8 mouse cellular contexts compared by ENCODE assay signal in genomic region chr15:103013238-103013984, GRCm38 (mm10). TPM values are rescaled to one million over a fixed set of nuclear protein-coding genes. Genes with fewer than 3 reads are reported as not detected.
DNase-seq lines count a peak whose midpoint lies in the region; ATAC-seq lines count a peak whose summit lies in the region.

No protein-coding gene starts in this region.

- intact Hi-C loops in heart, postnatal 14 days (cut with DNase I), result loop anchor here (2.0 to 5.0 kb wide), 2 partner anchors 119 to 151 kb away; no protein-coding TSS in a partner anchor

- no peak for ATAC-seq in forebrain, embryonic 14.5 days
- no peak for ATAC-seq in forebrain, embryonic 12.5 days (ENCODE audit: low FRiP score)
- ATAC-seq in limb, embryonic 12.5 days (ENCODE audit: insufficient number of reproducible peaks, insufficient read depth, low FRiP score, low TSS enrichment, low read depth), result no peak
- no peak for ATAC-seq in midbrain, embryonic 16.5 days
- ATAC-seq in monocyte, adult 5-6 weeks (replicated peaks; ENCODE audit: insufficient number of reproducible peaks, low FRiP score, low TSS enrichment, poor library complexity, severe bottlenecking), result no peak

- H3K4me3 ChIP-seq in forebrain, embryonic 14.5 days (ENCODE audit: low read depth, low read length), result no peak overlapping the region
- H3K4me3 ChIP-seq in forebrain, embryonic 12.5 days (replicated peaks), result no peak overlapping the region
- H3K4me3 ChIP-seq in limb, embryonic 12.5 days (replicated peaks), result peak overlapping the region; percentile 34; the same call in 1 of the 2 replicates
- no peak overlapping the region; the same call in 1 of the 2 replicates for H3K4me3 ChIP-seq in midbrain, embryonic 16.5 days (ENCODE audit: low read depth, low read length)

- H3K9me3 ChIP-seq in forebrain, embryonic 14.5 days (replicated peaks; ENCODE audit: control insufficient read depth, low read length), result no peaks in the 10 kb centered on the region
- no peaks in the 10 kb centered on the region for H3K9me3 ChIP-seq in forebrain, embryonic 12.5 days
- H3K9me3 ChIP-seq in limb, embryonic 12.5 days, result no peaks in the 10 kb centered on the region
- no peaks in the 10 kb centered on the region for H3K9me3 ChIP-seq in midbrain, embryonic 16.5 days (replicated peaks; ENCODE audit: control insufficient read depth, low read length, poor library complexity, severe bottlenecking)

- H3K27ac ChIP-seq in forebrain, embryonic 14.5 days (ENCODE audit: low read depth, low read length), result no peak overlapping the region
- no peak overlapping the region for H3K27ac ChIP-seq in forebrain, embryonic 12.5 days
- H3K27ac ChIP-seq in limb, embryonic 12.5 days, result no peak overlapping the region
- no peak overlapping the region for H3K27ac ChIP-seq in midbrain, embryonic 16.5 days (ENCODE audit: low read length)

- DNase-seq in forebrain, embryonic 14.5 days (ENCODE audit: low spot score), result peak; percentile 74
- peak; percentile 40 for DNase-seq in CD4-positive helper T cell, adult 2 months (ENCODE audit: low read depth, low spot score)
- DNase-seq in cerebellum, postnatal 14 days, result peak; percentile 56 to 64
- peak; percentile 61 to 65 for DNase-seq in heart, postnatal 14 days

- WGBS in forebrain, embryonic 14.5 days, result 4% methylated on average over 17 of the region's 17 CpGs
- WGBS in forebrain, embryonic 12.5 days, result 2% methylated on average over 17 of the region's 17 CpGs
- WGBS in limb, embryonic 12.5 days, result 5% methylated on average over 17 of the region's 17 CpGs
- WGBS in midbrain, embryonic 16.5 days, result 2% methylated on average over 17 of the region's 17 CpGs

- no peak overlapping the region for H3K4me2 ChIP-seq in forebrain, embryonic 14.5 days (ENCODE audit: low read length)
- no peak overlapping the region for H3K4me2 ChIP-seq in forebrain, embryonic 12.5 days
- peak overlapping the region; percentile 55 for H3K4me2 ChIP-seq in limb, embryonic 12.5 days
- peak overlapping the region; percentile 27; the same call in 1 of the 2 replicates for H3K4me2 ChIP-seq in midbrain, embryonic 16.5 days (ENCODE audit: low read length)

- H3K4me1 ChIP-seq in forebrain, embryonic 14.5 days (ENCODE audit: control insufficient read depth, insufficient read depth, low read length), result no peaks in the 10 kb centered on the region
- peaks cover 5% of the 10 kb centered on the region for H3K4me1 ChIP-seq in forebrain, embryonic 12.5 days
- peaks cover 76% of the 10 kb centered on the region for H3K4me1 ChIP-seq in limb, embryonic 12.5 days (replicated peaks)
- H3K4me1 ChIP-seq in midbrain, embryonic 16.5 days (ENCODE audit: control insufficient read depth, insufficient read depth, low read length), result peaks cover 5% of the 10 kb centered on the region; the same call in 1 of the 2 replicates

- peaks cover 96% of the 10 kb centered on the region for H3K27me3 ChIP-seq in forebrain, embryonic 14.5 days (replicated peaks; ENCODE audit: control insufficient read depth, insufficient read depth, low read length)
- H3K27me3 ChIP-seq in forebrain, embryonic 12.5 days, result peaks cover 99% of the 10 kb centered on the region
- H3K27me3 ChIP-seq in limb, embryonic 12.5 days, result peaks cover 98% of the 10 kb centered on the region
- H3K27me3 ChIP-seq in midbrain, embryonic 16.5 days (ENCODE audit: control insufficient read depth, insufficient read depth, low read depth, low read length), result peaks cover 93% of the 10 kb centered on the region

- H3K9ac ChIP-seq in forebrain, embryonic 14.5 days (ENCODE audit: low read length), result no peak overlapping the region
- H3K9ac ChIP-seq in forebrain, embryonic 12.5 days, result no peak overlapping the region
- no peak overlapping the region for H3K9ac ChIP-seq in limb, embryonic 12.5 days (replicated peaks)
- no peak overlapping the region for H3K9ac ChIP-seq in midbrain, embryonic 16.5 days (ENCODE audit: low read depth, low read length)

- no peaks in the 10 kb centered on the region for H3K36me3 ChIP-seq in forebrain, embryonic 14.5 days (ENCODE audit: control insufficient read depth, insufficient read depth, low read length)
- no peaks in the 10 kb centered on the region for H3K36me3 ChIP-seq in forebrain, embryonic 12.5 days (replicated peaks)
- H3K36me3 ChIP-seq in limb, embryonic 12.5 days, result no peaks in the 10 kb centered on the region
- no peaks in the 10 kb centered on the region for H3K36me3 ChIP-seq in midbrain, embryonic 16.5 days (ENCODE audit: control insufficient read depth, insufficient read depth, low read length)

RNA-seq across cellular contexts. Expression of gene Hoxc4, which starts 5.3 kb away (rescaled TPM):
- not detected in 2 replicates for polyA plus RNA-seq in forebrain, embryonic 14.5 days (2014; fragmentation: Nextera tagmentation; extraction: Ambion mirVana)
- polyA plus RNA-seq in forebrain, embryonic 12.5 days (2016; fragmentation: Nextera tagmentation; extraction: Ambion mirVana), result not detected in 2 replicates
- total RNA-seq in heart, postnatal 14 days (2021), result under 1 TPM in 1 of 2 experiments, not detected in 1; 0.31 TPM
- 3.8 and 6.7 TPM in 2 replicates for polyA plus RNA-seq in limb, embryonic 12.5 days (2016; fragmentation: Nextera tagmentation; extraction: Ambion mirVana)
- not detected in 2 replicates for polyA plus RNA-seq in midbrain, embryonic 16.5 days (2015; fragmentation: Nextera tagmentation; extraction: Ambion mirVana)
- total RNA-seq in monocyte, adult 5-6 weeks (2017), result 0.57 TPM in 1 of 3 replicates, not detected in the others

RNA-seq across cellular contexts. Expression of gene Hoxc6, which starts 15.4 kb away (rescaled TPM):
- not detected in 2 replicates for polyA plus RNA-seq in forebrain, embryonic 14.5 days (2014; fragmentation: Nextera tagmentation; extraction: Ambion mirVana)
- polyA plus RNA-seq in forebrain, embryonic 12.5 days (2016; fragmentation: Nextera tagmentation; extraction: Ambion mirVana), result not detected in 2 replicates
- total RNA-seq in heart, postnatal 14 days (2021), result not detected
- 3.9 and 4.4 TPM in 2 replicates for polyA plus RNA-seq in limb, embryonic 12.5 days (2016; fragmentation: Nextera tagmentation; extraction: Ambion mirVana)
- polyA plus RNA-seq in midbrain, embryonic 16.5 days (2015; fragmentation: Nextera tagmentation; extraction: Ambion mirVana), result not detected in 2 replicates
- not detected in 3 replicates for total RNA-seq in monocyte, adult 5-6 weeks (2017)

RNA-seq across cellular contexts. Expression of gene Hoxc8, which starts 23.0 kb away (rescaled TPM):
- polyA plus RNA-seq in forebrain, embryonic 14.5 days (2014; fragmentation: Nextera tagmentation; extraction: Ambion mirVana), result not detected in 2 replicates
- not detected in 2 replicates for polyA plus RNA-seq in forebrain, embryonic 12.5 days (2016; fragmentation: Nextera tagmentation; extraction: Ambion mirVana)
- total RNA-seq in heart, postnatal 14 days (2021), result not detected
- polyA plus RNA-seq in limb, embryonic 12.5 days (2016; fragmentation: Nextera tagmentation; extraction: Ambion mirVana), result 3.9 and 4.0 TPM in 2 replicates
- not detected in 2 replicates for polyA plus RNA-seq in midbrain, embryonic 16.5 days (2015; fragmentation: Nextera tagmentation; extraction: Ambion mirVana)
- total RNA-seq in monocyte, adult 5-6 weeks (2017), result not detected in 3 replicates

RNA-seq across cellular contexts. Expression of gene Hoxc9, which starts 37.2 kb away (rescaled TPM):
- not detected in 2 replicates for polyA plus RNA-seq in forebrain, embryonic 14.5 days (2014; fragmentation: Nextera tagmentation; extraction: Ambion mirVana)
- polyA plus RNA-seq in forebrain, embryonic 12.5 days (2016; fragmentation: Nextera tagmentation; extraction: Ambion mirVana), result not detected in 2 replicates
- total RNA-seq in heart, postnatal 14 days (2021), result not detected
- 3.6 TPM in 2 replicates for polyA plus RNA-seq in limb, embryonic 12.5 days (2016; fragmentation: Nextera tagmentation; extraction: Ambion mirVana)
- not detected in 2 replicates for polyA plus RNA-seq in midbrain, embryonic 16.5 days (2015; fragmentation: Nextera tagmentation; extraction: Ambion mirVana)
- not detected in 3 replicates for total RNA-seq in monocyte, adult 5-6 weeks (2017)

RNA-seq across cellular contexts. Expression of gene Hoxc5, which starts 46.2 kb away (rescaled TPM):
- not detected in 2 replicates for polyA plus RNA-seq in forebrain, embryonic 14.5 days (2014; fragmentation: Nextera tagmentation; extraction: Ambion mirVana)
- not detected in 2 replicates for polyA plus RNA-seq in forebrain, embryonic 12.5 days (2016; fragmentation: Nextera tagmentation; extraction: Ambion mirVana)
- not detected for total RNA-seq in heart, postnatal 14 days (2021)
- 6.3 and 12.2 TPM in 2 replicates for polyA plus RNA-seq in limb, embryonic 12.5 days (2016; fragmentation: Nextera tagmentation; extraction: Ambion mirVana)
- 0.22 TPM in 1 of 2 replicates, not detected in the other for polyA plus RNA-seq in midbrain, embryonic 16.5 days (2015; fragmentation: Nextera tagmentation; extraction: Ambion mirVana)
- total RNA-seq in monocyte, adult 5-6 weeks (2017), result not detected in 3 replicates

Comparison
In these comparisons a context has a peak if more than half of its experiments do, and no peak if none do; other contexts are left out.
1. H3K4me2 ChIP-seq: peak in limb, embryonic 12.5 days (single experiment) and midbrain, embryonic 16.5 days (single experiment); none in forebrain, embryonic 14.5 days (single experiment) and forebrain, embryonic 12.5 days (single experiment).
2. Peak in every context shown above with its lines, with median percentiles within 50 percentile points of each other: DNase-seq.